1 mouse cellular context compared by ENCODE assay signal in the genomic region with DNA sequence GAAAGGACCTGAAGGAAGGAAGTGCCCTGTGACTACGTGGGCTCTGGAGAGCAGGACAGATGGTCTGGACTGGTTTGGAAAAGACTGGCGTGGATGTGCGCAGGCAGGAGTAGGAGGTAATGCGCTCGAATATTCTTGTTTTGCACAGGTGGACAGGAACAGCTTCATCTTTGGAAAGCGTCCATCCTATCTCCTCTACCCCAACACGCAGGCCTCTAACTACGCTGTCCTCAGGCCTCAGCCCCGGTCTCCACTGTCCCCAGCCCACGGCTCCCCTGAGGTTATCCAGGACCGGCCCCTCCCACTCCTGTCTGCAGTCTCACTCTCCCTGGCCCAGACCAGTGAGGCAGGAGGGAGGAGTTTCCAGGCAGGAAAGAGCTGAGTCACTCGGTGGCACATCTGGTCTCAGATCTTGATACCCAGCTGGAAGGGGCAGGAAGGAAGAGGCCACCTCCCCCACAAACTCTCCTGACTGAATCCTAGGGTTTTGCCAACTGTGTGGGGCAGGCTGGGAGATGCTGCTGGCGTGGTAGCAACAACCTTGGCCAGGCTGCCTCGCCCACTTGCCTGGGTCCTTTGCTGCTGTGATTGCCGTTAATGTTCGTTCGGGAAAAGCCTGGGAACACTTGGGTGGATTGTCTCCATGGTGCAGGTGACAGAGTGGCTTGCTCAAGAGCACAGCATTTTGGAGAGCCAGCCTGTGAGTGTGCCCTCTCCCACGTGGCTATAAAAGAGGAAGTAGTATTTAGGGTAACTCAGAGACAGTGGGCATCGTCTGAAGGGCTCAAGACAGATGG.
TF ChIP-seq lines count a peak whose summit lies in the region.

No protein-coding gene starts in this region.

TF ChIP-seq in CH12.LX, 34 proteins besides CTCF, POLR2A, EP300 and RAD21 (continued from another document):
- no peak for TF ChIP-seq POLR2AphosphoS2 (IDR thresholded peaks at IDR 0.05; ENCODE audit: low read depth, low read length)
- TF ChIP-seq MAZ (IDR thresholded peaks at IDR 0.05; ENCODE audit: low read depth, low read length): no peak
- no peak for TF ChIP-seq SMC3 (IDR thresholded peaks at IDR 0.05; ENCODE audit: low read depth, low read length)
- TF ChIP-seq TCF12 (IDR thresholded peaks at IDR 0.05; ENCODE audit: low read depth, low read length): peak; percentile 55
- peak; percentile 79 for TF ChIP-seq MAFK (IDR thresholded peaks at IDR 0.05; ENCODE audit: insufficient replicate concordance, low read length)
- TF ChIP-seq ZC3H11A (IDR thresholded peaks at IDR 0.05; ENCODE audit: low read depth, low read length): no peak
